25 mouse cellular contexts compared by ENCODE assay signal in genomic region chr15:79422715-79423243, GRCm38 (mm10). TPM values are rescaled to one million over a fixed set of nuclear protein-coding genes. Genes with fewer than 3 reads are reported as not detected.
DNase-seq lines count a peak whose midpoint lies in the region; ATAC-seq and TF ChIP-seq lines count a peak whose summit lies in the region.
"Had no signal": no experiment of that assay in that cellular context is flagged by ENCODE, and none has a peak within 500 bp of the region (broad histone marks: within the 10 kb centered on the region; RNA-seq: fewer than 3 reads in every experiment).

No protein-coding gene starts in this region.

- H3K4me3 ChIP-seq in gastrocnemius, adult 2 months = no peak overlapping the region
- H3K4me3 ChIP-seq in heart, embryonic 10.5 days = no peak overlapping the region
- H3K4me3 ChIP-seq in heart, embryonic 13.5 days = no peak overlapping the region
- no peak overlapping the region for H3K4me3 ChIP-seq in heart, embryonic 11.5 days (ENCODE audit: low read depth, low read length)
- H3K4me3 ChIP-seq: embryonic facial prominence, embryonic 10.5 days; embryonic facial prominence, embryonic 12.5 days; forebrain, embryonic 13.5 days had no signal

- H3K36me3 ChIP-seq in heart, embryonic 10.5 days = peaks cover 97% of the 10 kb centered on the region
- peaks cover 99% of the 10 kb centered on the region for H3K36me3 ChIP-seq in heart, embryonic 13.5 days
- peaks cover 57% of the 10 kb centered on the region for H3K36me3 ChIP-seq in heart, embryonic 11.5 days (ENCODE audit: control insufficient read depth, insufficient read depth, low read length)
- H3K36me3 ChIP-seq: G1E had no signal

- H3K27ac ChIP-seq in gastrocnemius, adult 2 months = peak overlapping the region; percentile 28; the same call in 1 of the 2 replicates
- 0 out of 2 replicates have a peak overlapping the region, but pooled peaks have one; percentile 42 for H3K27ac ChIP-seq in heart, embryonic 10.5 days
- H3K27ac ChIP-seq in heart, embryonic 13.5 days (replicated peaks) = no peak overlapping the region
- H3K27ac ChIP-seq in heart, embryonic 11.5 days (ENCODE audit: low read depth, low read length) = no peak overlapping the region
- H3K27ac ChIP-seq: embryonic facial prominence, embryonic 10.5 days; embryonic facial prominence, embryonic 12.5 days; forebrain, embryonic 13.5 days had no signal

- no peak for TF ChIP-seq CTCF in gastrocnemius, adult 2 months (IDR thresholded peaks at IDR 0.05)

- H3K9me3 ChIP-seq in heart, embryonic 10.5 days = no peaks in the 10 kb centered on the region
- no peaks in the 10 kb centered on the region for H3K9me3 ChIP-seq in heart, embryonic 13.5 days
- H3K9me3 ChIP-seq in heart, embryonic 11.5 days (replicated peaks; ENCODE audit: control insufficient read depth, low read length) = no peaks in the 10 kb centered on the region
- H3K9me3 ChIP-seq: embryonic facial prominence, embryonic 10.5 days; embryonic facial prominence, embryonic 12.5 days; forebrain, embryonic 13.5 days; G1E had no signal

- ATAC-seq in heart, embryonic 13.5 days (ENCODE audit: extremely low read depth, insufficient number of reproducible peaks, low FRiP score, low TSS enrichment) = no peak
- ATAC-seq in heart, embryonic 11.5 days (replicated peaks; ENCODE audit: insufficient number of reproducible peaks, low FRiP score, low TSS enrichment) = no peak
- ATAC-seq: activated CD4-positive, CD25-positive, alpha-beta regulatory T cell, adult 4 months; CD4-positive, CD25-positive, alpha-beta regulatory T cell, adult 4 months; forebrain, embryonic 13.5 days; Patski had no signal

- no peak for DNase-seq in gastrocnemius, adult 2 months
- no peak for DNase-seq in gastrocnemius, postnatal 4 days (ENCODE audit: low spot score in 2 of 2)
- no peak for DNase-seq in heart, embryonic 10.5 days (ENCODE audit: low spot score)
- no peak for DNase-seq in heart, postnatal 36 days
- peak; percentile 17 for DNase-seq in kidney, postnatal 10 days
- no peak for DNase-seq in kidney, adult 11 months
- DNase-seq: adrenal gland, adult 8-10 months; adrenal gland, postnatal 14 days; adrenal gland, postnatal 36 days; B cell, adult 2 months; cerebellum, adult 11-12 months; cerebellum, adult 2 months; cerebellum, adult 9-10 months; cerebellum, postnatal 10 days; cerebellum, postnatal 25 days had no signal

- H3K9ac ChIP-seq in heart, embryonic 13.5 days = 0 out of 2 replicates have a peak overlapping the region, but pooled peaks have one; percentile 19
- no peak overlapping the region for H3K9ac ChIP-seq in heart, embryonic 11.5 days (ENCODE audit: low read depth, low read length)
- H3K9ac ChIP-seq: embryonic facial prominence, embryonic 12.5 days; forebrain, embryonic 13.5 days had no signal

- WGBS in heart, embryonic 10.5 days = 77% methylated on average over 6 of the region's 6 CpGs
- 67% methylated on average over 6 of the region's 6 CpGs for WGBS in heart, embryonic 13.5 days
- 78% methylated on average over 6 of the region's 6 CpGs for WGBS in heart, embryonic 11.5 days (ENCODE audit: insufficient replicate concordance)

- peaks cover 32% of the 10 kb centered on the region for H3K4me1 ChIP-seq in heart, embryonic 10.5 days
- H3K4me1 ChIP-seq in heart, embryonic 13.5 days = peaks cover 12% of the 10 kb centered on the region
- peaks cover 4% of the 10 kb centered on the region for H3K4me1 ChIP-seq in heart, embryonic 11.5 days (ENCODE audit: control insufficient read depth, insufficient read depth, low read length)
- H3K4me1 ChIP-seq: embryonic facial prominence, embryonic 12.5 days; forebrain, embryonic 13.5 days had no signal

- no peaks in the 10 kb centered on the region for H3K27me3 ChIP-seq in heart, embryonic 10.5 days (ENCODE audit: insufficient read depth, poor library complexity, severe bottlenecking)
- no peaks in the 10 kb centered on the region for H3K27me3 ChIP-seq in heart, embryonic 13.5 days (replicated peaks)
- H3K27me3 ChIP-seq in heart, embryonic 11.5 days (ENCODE audit: control insufficient read depth, insufficient read depth, low read length) = no peaks in the 10 kb centered on the region
- H3K27me3 ChIP-seq: CH12.LX; embryonic facial prominence, embryonic 12.5 days; forebrain, embryonic 13.5 days; Patski had no signal

- intact Hi-C loops in gastrocnemius, adult 2 months (cut with DNase I) = no loop called here
- intact Hi-C loops in heart, postnatal 36 days (cut with DNase I) = no loop called here

- H3K4me2 ChIP-seq in heart, embryonic 13.5 days = no peak overlapping the region
- H3K4me2 ChIP-seq in heart, embryonic 11.5 days = no peak overlapping the region
- H3K4me2 ChIP-seq: embryonic facial prominence, embryonic 12.5 days; forebrain, embryonic 13.5 days had no signal

RNA-seq across cellular contexts. Expression of gene Tmem184b, which starts 19.4 kb away (rescaled TPM):
- total RNA-seq in gastrocnemius, adult 2 months (2021) = 10 to 100 TPM; 26.1 to 36.7 TPM
- total RNA-seq in gastrocnemius, postnatal 4 days (2021) = 10 to 100 TPM; 72.4 to 77.4 TPM
- polyA plus RNA-seq in heart, embryonic 10.5 days (2016; fragmentation: Nextera tagmentation; extraction: Ambion mirVana) = 67.7 and 76.3 TPM in 2 replicates
- total RNA-seq in heart, postnatal 36 days (2021) = 10 to 100 TPM; 37.0 to 43.0 TPM
- polyA plus RNA-seq in heart, embryonic 13.5 days (2015; fragmentation: Nextera tagmentation; extraction: Ambion mirVana) = 65.8 and 72.7 TPM in 2 replicates
- 55.0 and 56.5 TPM in 2 replicates for polyA plus RNA-seq in heart, embryonic 11.5 days (2014; fragmentation: Nextera tagmentation; extraction: Ambion mirVana)

RNA-seq across cellular contexts. Expression of gene Csnk1e, which starts 32.6 kb away (rescaled TPM):
- 10 to 100 TPM; 41.8 to 61.4 TPM for total RNA-seq in gastrocnemius, adult 2 months (2021)
- total RNA-seq in gastrocnemius, postnatal 4 days (2021) = 10 to 100 TPM; 81.1 to 89.2 TPM
- polyA plus RNA-seq in heart, embryonic 10.5 days (2016; fragmentation: Nextera tagmentation; extraction: Ambion mirVana) = 87.9 and 102 TPM in 2 replicates
- 10 to 100 TPM; 55.8 to 60.5 TPM for total RNA-seq in heart, postnatal 36 days (2021)
- polyA plus RNA-seq in heart, embryonic 13.5 days (2015; fragmentation: Nextera tagmentation; extraction: Ambion mirVana) = 64.8 and 76.2 TPM in 2 replicates
- polyA plus RNA-seq in heart, embryonic 11.5 days (2014; fragmentation: Nextera tagmentation; extraction: Ambion mirVana) = 73.2 and 91.0 TPM in 2 replicates
- polyA plus RNA-seq: G1E had no signal

Comparison
In these comparisons a context has a peak if more than half of its experiments do, and no peak if none do; other contexts are left out.
1. H3K27ac ChIP-seq: peak in gastrocnemius, adult 2 months (single experiment) and heart, embryonic 10.5 days (single experiment); none in heart, embryonic 13.5 days (single experiment) and heart, embryonic 11.5 days (single experiment).